Mouse (Mus musculus): ENCODE measurements around the gene Fkbpl. TPM values are rescaled to one million over a fixed set of nuclear protein-coding genes. Genes with fewer than 3 reads are reported as not detected.
A peak's percentile ranks its signal among the peaks of the same experiment; 100 is the strongest.

Gene Fkbpl
- polyA plus RNA-seq, 1 experiment from 2014 or later: 17.9 TPM

GRCm38 (mm10) chr17:34629796-34630603 lies 14.6 kb upstream of the Fkbpl start:
- Histone ChIP-seq H3K27ac (ENCODE audit: low read length) (peak overlapping the region; percentile 85), H3K9ac (ENCODE audit: low read depth, low read length) (peak overlapping the region; percentile 78), H3K4me2 (ENCODE audit: low read length) (peak overlapping the region; percentile 92), H3K27me3 (ENCODE audit: control insufficient read depth, insufficient read depth, low read depth, low read length) (0 out of 2 replicates have a peak, but pooled peaks cover 2% of the 10 kb centered on the region), H3K36me3 (ENCODE audit: control insufficient read depth, insufficient read depth, low read length) (no peaks in the 10 kb centered on the region), H3K9me3 (replicated peaks; ENCODE audit: control insufficient read depth, low read length, poor library complexity, severe bottlenecking) (no peaks in the 10 kb centered on the region), H3K4me1 (ENCODE audit: control insufficient read depth, insufficient read depth, low read length) (peaks cover 46% of the 10 kb centered on the region), H3K4me3 (ENCODE audit: low read depth, low read length) (peak overlapping the region; percentile 73)
- 21% methylated on average over 12 of the region's 12 CpGs for WGBS
- no peak for ATAC-seq

DNA sequence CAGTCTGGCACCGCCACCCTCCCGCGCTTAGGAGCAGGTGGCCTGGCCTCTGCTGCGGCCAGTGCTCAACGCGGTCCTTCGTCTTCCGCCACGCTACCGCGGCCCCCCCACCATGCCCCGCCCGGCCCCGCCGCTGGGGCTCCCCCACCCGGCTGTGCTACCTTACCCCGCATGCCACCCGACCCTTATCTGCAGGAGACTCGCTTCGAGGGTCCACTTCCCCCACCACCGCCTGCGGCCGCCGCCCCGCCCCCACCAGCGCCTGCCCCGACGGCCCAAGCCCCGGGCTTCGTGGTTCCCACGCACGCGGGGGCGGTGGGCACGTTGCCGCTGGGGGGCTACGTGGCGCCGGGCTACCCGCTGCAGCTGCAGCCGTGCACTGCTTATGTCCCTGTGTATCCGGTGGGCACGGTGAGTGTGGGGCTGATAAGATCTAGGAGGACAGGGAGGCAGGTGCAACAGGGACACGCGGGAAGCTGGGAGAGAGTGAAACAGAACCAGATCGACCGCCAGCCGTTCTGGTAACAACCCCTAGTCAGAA lies 13.7 kb upstream of the Fkbpl start:
- Histone ChIP-seq H3K4me2 (ENCODE audit: low read length) (peak overlapping the region; percentile 92), H3K4me1 (ENCODE audit: control insufficient read depth, insufficient read depth, low read length) (peaks cover 44% of the 10 kb centered on the region), H3K27ac (ENCODE audit: low read length) (no peak overlapping the region), H3K36me3 (ENCODE audit: control insufficient read depth, insufficient read depth, low read length) (no peaks in the 10 kb centered on the region), H3K4me3 (ENCODE audit: low read depth, low read length) (peak overlapping the region; percentile 73), H3K27me3 (ENCODE audit: control insufficient read depth, insufficient read depth, low read depth, low read length) (peaks cover 4% of the 10 kb centered on the region; the same call in 1 of the 2 replicates), H3K9ac (ENCODE audit: low read depth, low read length) (peak overlapping the region; percentile 78), H3K9me3 (replicated peaks; ENCODE audit: control insufficient read depth, low read length, poor library complexity, severe bottlenecking) (no peaks in the 10 kb centered on the region)
- no peak for ATAC-seq
- WGBS: 1% methylated on average over 47 of the region's 48 CpGs

- peak overlapping the region; percentile 92 for H3K4me2 ChIP-seq (ENCODE audit: low read length)
- H3K27ac ChIP-seq (ENCODE audit: low read length): no peak overlapping the region
- H3K9ac ChIP-seq (ENCODE audit: low read depth, low read length): peak overlapping the region; percentile 78
- no peaks in the 10 kb centered on the region for H3K36me3 ChIP-seq (ENCODE audit: control insufficient read depth, insufficient read depth, low read length)
- no peak for ATAC-seq
- H3K4me1 ChIP-seq (ENCODE audit: control insufficient read depth, insufficient read depth, low read length): peaks cover 37% of the 10 kb centered on the region
- H3K27me3 ChIP-seq (ENCODE audit: control insufficient read depth, insufficient read depth, low read depth, low read length): peaks cover 4% of the 10 kb centered on the region; the same call in 1 of the 2 replicates
- peak overlapping the region; percentile 73 for H3K4me3 ChIP-seq (ENCODE audit: low read depth, low read length)
- H3K9me3 ChIP-seq (replicated peaks; ENCODE audit: control insufficient read depth, low read length, poor library complexity, severe bottlenecking): no peaks in the 10 kb centered on the region
- 8% methylated on average over 12 of the region's 12 CpGs for WGBS
These were observed 12.9 kb upstream of the Fkbpl start for GRCm38 (mm10) chr17:34631647-34632046.

DNA sequence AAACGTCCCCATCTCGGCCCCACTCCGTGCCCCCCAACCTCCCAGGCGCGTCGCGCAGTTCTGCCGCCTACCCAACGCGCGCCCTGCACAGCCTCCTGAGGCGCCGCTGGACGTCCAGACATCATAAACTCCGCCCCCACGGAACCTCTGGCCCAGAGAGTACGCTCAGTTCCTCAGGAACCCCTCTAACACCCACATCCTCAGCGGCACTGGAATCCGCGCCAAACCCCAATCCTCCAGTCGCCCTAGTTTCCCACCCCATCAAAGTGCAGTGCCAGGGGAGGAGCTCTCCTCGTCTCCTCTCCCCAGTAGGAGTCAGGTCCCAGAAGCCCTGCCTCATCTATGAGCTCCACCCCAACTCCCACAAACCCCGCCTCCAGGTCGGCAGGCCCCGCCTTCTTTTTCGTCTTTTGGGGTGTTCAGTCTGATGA lies 12.3 kb upstream of the Fkbpl start:
- Histone ChIP-seq H3K9ac (ENCODE audit: low read depth, low read length) (peak overlapping the region; percentile 78), H3K27me3 (ENCODE audit: control insufficient read depth, insufficient read depth, low read depth, low read length) (peaks cover 4% of the 10 kb centered on the region; the same call in 1 of the 2 replicates), H3K36me3 (ENCODE audit: control insufficient read depth, insufficient read depth, low read length) (no peaks in the 10 kb centered on the region), H3K9me3 (replicated peaks; ENCODE audit: control insufficient read depth, low read length, poor library complexity, severe bottlenecking) (no peaks in the 10 kb centered on the region), H3K27ac (ENCODE audit: low read length) (no peak overlapping the region), H3K4me2 (ENCODE audit: low read length) (peak overlapping the region; percentile 92), H3K4me1 (ENCODE audit: control insufficient read depth, insufficient read depth, low read length) (peaks cover 37% of the 10 kb centered on the region), H3K4me3 (ENCODE audit: low read depth, low read length) (peak overlapping the region; percentile 73)
- no peak for ATAC-seq
- 2% methylated on average over 26 of the region's 26 CpGs for WGBS

DNA sequence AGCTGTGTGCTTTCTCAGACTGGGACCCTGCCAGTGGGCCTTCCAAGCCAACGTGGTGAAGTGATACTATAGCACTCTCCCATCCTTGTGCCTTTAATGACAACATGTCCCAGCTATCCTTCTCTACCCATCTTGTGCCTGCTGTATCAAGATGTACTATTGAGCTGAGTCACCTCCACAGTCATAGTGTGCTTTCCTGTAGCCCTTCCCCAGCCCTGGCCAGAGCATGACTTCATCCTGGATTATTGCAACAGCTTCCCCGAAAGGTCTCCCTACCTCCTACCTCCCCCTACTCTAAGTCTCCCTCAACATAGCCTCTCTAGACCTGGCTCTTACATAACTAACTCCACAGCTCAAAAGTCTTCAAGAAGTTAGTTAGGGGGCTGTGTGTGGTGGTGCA lies 8.9 kb upstream of the Fkbpl start:
- no peak overlapping the region for H3K4me3 ChIP-seq (ENCODE audit: low read depth, low read length)
- WGBS: 82% methylated on average over 2 of the region's 2 CpGs
- H3K36me3 ChIP-seq (ENCODE audit: control insufficient read depth, insufficient read depth, low read length): no peaks in the 10 kb centered on the region
- no peak overlapping the region for H3K4me2 ChIP-seq (ENCODE audit: low read length)
- peaks cover 6% of the 10 kb centered on the region; the same call in 1 of the 2 replicates for H3K27me3 ChIP-seq (ENCODE audit: control insufficient read depth, insufficient read depth, low read depth, low read length)
- no peak for ATAC-seq
- H3K4me1 ChIP-seq (ENCODE audit: control insufficient read depth, insufficient read depth, low read length): peaks cover 13% of the 10 kb centered on the region
- no peaks in the 10 kb centered on the region for H3K9me3 ChIP-seq (replicated peaks; ENCODE audit: control insufficient read depth, low read length, poor library complexity, severe bottlenecking)
- H3K27ac ChIP-seq (ENCODE audit: low read length): no peak overlapping the region
- no peak overlapping the region for H3K9ac ChIP-seq (ENCODE audit: low read depth, low read length)

GRCm38 (mm10) chr17:34637459-34637858 lies 7.1 kb upstream of the Fkbpl start:
- Histone ChIP-seq H3K27ac (ENCODE audit: low read length) (no peak overlapping the region), H3K9me3 (replicated peaks; ENCODE audit: control insufficient read depth, low read length, poor library complexity, severe bottlenecking) (no peaks in the 10 kb centered on the region), H3K4me1 (ENCODE audit: control insufficient read depth, insufficient read depth, low read length) (no peaks in the 10 kb centered on the region), H3K36me3 (ENCODE audit: control insufficient read depth, insufficient read depth, low read length) (no peaks in the 10 kb centered on the region), H3K27me3 (ENCODE audit: control insufficient read depth, insufficient read depth, low read depth, low read length) (peaks cover 4% of the 10 kb centered on the region; the same call in 1 of the 2 replicates), H3K9ac (ENCODE audit: low read depth, low read length) (no peak overlapping the region), H3K4me2 (ENCODE audit: low read length) (no peak overlapping the region), H3K4me3 (ENCODE audit: low read depth, low read length) (no peak overlapping the region)
- WGBS: 75% methylated on average over 3 of the region's 3 CpGs
- no peak for ATAC-seq

GRCm38 (mm10) chr17:34639461-34640255 lies 4.9 kb upstream of the Fkbpl start:
- 0 out of 2 replicates have a peak overlapping the region, but pooled peaks have one; percentile 8 for H3K9ac ChIP-seq (ENCODE audit: low read depth, low read length)
- H3K4me1 ChIP-seq (ENCODE audit: control insufficient read depth, insufficient read depth, low read length): peaks cover 3% of the 10 kb centered on the region; the same call in 1 of the 2 replicates
- no peaks in the 10 kb centered on the region for H3K9me3 ChIP-seq (replicated peaks; ENCODE audit: control insufficient read depth, low read length, poor library complexity, severe bottlenecking)
- peaks cover 4% of the 10 kb centered on the region; the same call in 1 of the 2 replicates for H3K27me3 ChIP-seq (ENCODE audit: control insufficient read depth, insufficient read depth, low read depth, low read length)
- no peak overlapping the region for H3K27ac ChIP-seq (ENCODE audit: low read length)
- no peaks in the 10 kb centered on the region for H3K36me3 ChIP-seq (ENCODE audit: control insufficient read depth, insufficient read depth, low read length)
- no peak overlapping the region for H3K4me3 ChIP-seq (ENCODE audit: low read depth, low read length)
- no peak overlapping the region for H3K4me2 ChIP-seq (ENCODE audit: low read length)
- no peak for ATAC-seq
- 85% methylated on average over 7 of the region's 7 CpGs for WGBS

DNA sequence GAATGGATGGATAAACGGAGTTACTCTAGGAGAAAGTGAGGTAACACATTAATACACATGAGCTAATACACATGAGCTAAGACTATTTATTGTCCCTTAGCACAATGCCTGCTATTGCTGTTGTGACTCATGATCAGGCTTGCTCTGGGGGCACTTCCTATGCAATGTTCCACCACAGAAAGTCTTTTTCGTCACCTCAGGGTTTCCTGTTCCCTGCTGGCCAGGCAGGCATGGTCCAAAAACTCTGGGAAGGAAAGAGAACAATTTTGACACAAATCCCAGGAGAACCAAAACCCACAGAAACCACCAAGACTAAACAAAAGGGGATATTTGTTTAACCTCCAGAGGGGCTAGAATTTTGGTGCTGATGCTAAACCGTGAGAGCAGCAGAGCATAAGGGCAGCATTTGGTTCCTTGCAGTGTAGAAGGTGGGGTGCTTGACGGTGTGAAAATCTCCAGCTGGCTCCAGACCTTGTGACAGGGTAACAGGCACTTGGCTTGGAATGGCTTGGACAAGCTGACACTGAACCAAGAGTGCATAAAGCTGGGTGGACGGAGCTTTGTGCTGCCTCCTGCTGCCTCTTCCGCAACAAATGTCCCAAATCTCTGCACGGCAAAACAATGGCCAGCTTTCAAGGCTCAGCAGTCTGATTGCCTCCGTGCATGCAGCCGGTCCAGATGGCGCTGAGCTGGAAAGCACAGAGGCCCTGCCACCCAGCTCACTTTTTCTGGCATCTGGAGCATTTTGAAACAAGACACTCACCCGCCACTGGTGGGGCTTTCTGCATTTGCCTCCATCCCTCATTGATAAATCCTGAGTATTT lies 3.6 kb upstream of the Fkbpl start:
- no peaks in the 10 kb centered on the region for H3K9me3 ChIP-seq (replicated peaks; ENCODE audit: control insufficient read depth, low read length, poor library complexity, severe bottlenecking)
- H3K9ac ChIP-seq (ENCODE audit: low read depth, low read length): 0 out of 2 replicates have a peak overlapping the region, but pooled peaks have one; percentile 28
- WGBS: 10% methylated on average over 11 of the region's 11 CpGs
- peaks cover 2% of the 10 kb centered on the region; the same call in 1 of the 2 replicates for H3K27me3 ChIP-seq (ENCODE audit: control insufficient read depth, insufficient read depth, low read depth, low read length)
- no peak overlapping the region for H3K4me3 ChIP-seq (ENCODE audit: low read depth, low read length)
- no peaks in the 10 kb centered on the region for H3K36me3 ChIP-seq (ENCODE audit: control insufficient read depth, insufficient read depth, low read length)
- H3K27ac ChIP-seq (ENCODE audit: low read length): peak overlapping the region; percentile 69
- H3K4me2 ChIP-seq (ENCODE audit: low read length): no peak overlapping the region
- ATAC-seq: no peak
- H3K4me1 ChIP-seq (ENCODE audit: control insufficient read depth, insufficient read depth, low read length): peaks cover 11% of the 10 kb centered on the region

Measured in midbrain, embryonic 16.5 days (tissue).